Mouse (Mus musculus) embryonic facial prominence, embryonic 11.5 days (tissue): Measurements from ENCODE around the gene Ppp1r37. TPM values are rescaled to one million over a fixed set of nuclear protein-coding genes. Genes with fewer than 3 reads are reported as not detected.

Experiments
- ATAC-seq: fragments of 200-750 bp; cut with Nextera tagmentation; replicated peaks from 2 replicates; pipeline ENCODE4 v1.8.0; 2017; ENCODE audit warnings: low read depth; ENCODE audit not compliant: insufficient number of reproducible peaks, low FRiP score, low TSS enrichment
- DNase-seq: peaks from one replicate; pipeline ENCODE4 v3.0.0-alpha.2; 2015; ENCODE audit warnings: low spot score
- H3K27ac ChIP-seq: fragments of 300-500 bp; sonication (generic); replicated peaks from 2 replicates; pipeline ENCODE4 v1.5.1; 2014; ENCODE audit warnings: mild to moderate bottlenecking, low read depth, low read length, control low read depth
- H3K27me3 ChIP-seq: fragments of 300-500 bp; sonication (generic); 2 replicates; pipeline ENCODE4 v1.6.1; 2014; ENCODE audit warnings: mild to moderate bottlenecking, low read length, moderate library complexity, mixed read lengths; ENCODE audit not compliant: control insufficient read depth, insufficient read depth
- H3K36me3 ChIP-seq: fragments of 300-500 bp; sonication (generic); replicated peaks from 2 replicates; pipeline ENCODE4 v1.6.1; 2014; ENCODE audit warnings: low read depth, mild to moderate bottlenecking, low read length, moderate library complexity, mixed read lengths; ENCODE audit not compliant: control insufficient read depth, insufficient read depth
- H3K4me1 ChIP-seq: fragments of 300-500 bp; sonication (generic); 2 replicates; pipeline ENCODE4 v1.6.1; 2014; ENCODE audit warnings: low read length, mixed read lengths; ENCODE audit not compliant: control insufficient read depth, insufficient read depth
- H3K4me2 ChIP-seq: fragments of 300-500 bp; sonication (generic); 2 replicates; pipeline ENCODE4 v1.6.1; 2014; ENCODE audit warnings: low read depth, mild to moderate bottlenecking, control low read depth, low read length, moderate library complexity
- H3K4me3 ChIP-seq: fragments of 300-500 bp; sonication (generic); 2 replicates; pipeline ENCODE4 v1.5.1; 2014; ENCODE audit warnings: low read depth, low read length, control low read depth
- H3K9ac ChIP-seq: fragments of 300-500 bp; sonication (generic); replicated peaks from 2 replicates; pipeline ENCODE4 v1.6.1; 2014; ENCODE audit warnings: mild to moderate bottlenecking, control low read depth, low read length
- H3K9me3 ChIP-seq: fragments of 300-500 bp; sonication (generic); replicated peaks from 2 replicates; pipeline ENCODE4 v1.6.1; 2016; ENCODE audit warnings: mild to moderate bottlenecking, low read length, inconsistent platforms, mixed read lengths; ENCODE audit not compliant: control insufficient read depth
- WGBS: fragments of 180-500 bp; shearing (Covaris S2); extraction: QIAGEN DNeasy Blood & Tissue Kit; methylation state at CpG from one replicate; pipeline ENCODE4 v1.1.7; 2014; 5-methylcytosine and 5-hydroxymethylcytosine counted together
- polyA plus RNA-seq: library from polyadenylated mRNA; unstranded; fragments of >200 nt; fragmentation: Nextera tagmentation; extraction: Ambion mirVana; gene quantifications from 2 replicates; pipeline ENCODE4 v1.2.1, GENCODE M21; 2014

The Ppp1r37 gene
- polyA plus RNA-seq, 1 experiment from 2014 or later = 3.7 TPM

GRCm38 (mm10) chr7:19543584-19543983 lies 19.3 kb downstream of the Ppp1r37 start:
- no peaks in the 10 kb centered on the region for H3K9me3 ChIP-seq
- H3K4me2 ChIP-seq = no peak overlapping the region
- no peaks in the 10 kb centered on the region for H3K27me3 ChIP-seq
- DNase-seq (peak; percentile 40), ATAC-seq (no peak)
- H3K4me1 ChIP-seq = no peaks in the 10 kb centered on the region
- no peak overlapping the region for H3K9ac ChIP-seq
- 59% methylated on average over 6 of the region's 6 CpGs for WGBS
- no peak overlapping the region for H3K4me3 ChIP-seq
- no peak overlapping the region for H3K27ac ChIP-seq
- no peaks in the 10 kb centered on the region for H3K36me3 ChIP-seq

- Histone ChIP-seq H3K36me3 (no peaks in the 10 kb centered on the region), H3K4me2 (no peak overlapping the region), H3K4me3 (no peak overlapping the region), H3K9me3 (no peaks in the 10 kb centered on the region), H3K9ac (no peak overlapping the region), H3K27ac (no peak overlapping the region), H3K4me1 (no peaks in the 10 kb centered on the region), H3K27me3 (no peaks in the 10 kb centered on the region)
- no peak for DNase-seq
- peak; percentile 44; the same call in 1 of the 2 replicates for ATAC-seq
- WGBS = 76% methylated on average over 8 of the region's 8 CpGs
Measured at GRCm38 (mm10) chr7:19542155-19542691, 20.7 kb downstream of the Ppp1r37 start.

DNA sequence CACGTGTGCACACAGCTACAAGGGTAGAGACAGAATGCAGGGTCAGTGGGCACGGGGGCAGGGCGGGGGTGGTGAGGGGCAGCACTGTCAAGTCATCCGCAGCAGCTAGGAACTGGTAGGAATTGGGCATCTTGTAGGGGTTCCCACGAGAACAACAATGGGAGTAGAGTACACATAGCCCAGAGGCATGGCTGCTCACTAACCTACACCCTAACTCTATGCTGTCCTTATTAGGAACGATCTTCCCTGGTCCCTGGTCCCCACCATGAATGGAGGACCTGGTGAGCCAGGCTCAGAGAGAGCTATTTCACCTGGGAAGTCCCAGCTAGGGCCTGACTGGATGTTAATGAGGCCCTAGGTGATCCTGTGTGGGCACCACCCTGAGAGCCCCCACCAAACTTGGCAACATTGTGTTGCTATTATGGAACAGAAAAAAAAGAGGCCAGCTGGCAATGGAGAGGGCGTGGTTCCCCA lies 21.2 kb downstream of the Ppp1r37 start:
- no peak for DNase-seq
- ATAC-seq = 0 out of 2 replicates have a peak, but pooled peaks have one; percentile 7
- Histone ChIP-seq H3K9me3 (no peaks in the 10 kb centered on the region), H3K27me3 (no peaks in the 10 kb centered on the region), H3K4me3 (no peak overlapping the region), H3K27ac (no peak overlapping the region), H3K9ac (no peak overlapping the region), H3K4me1 (no peaks in the 10 kb centered on the region), H3K4me2 (no peak overlapping the region), H3K36me3 (no peaks in the 10 kb centered on the region)
- 82% methylated on average over 7 of the region's 7 CpGs for WGBS

DNA sequence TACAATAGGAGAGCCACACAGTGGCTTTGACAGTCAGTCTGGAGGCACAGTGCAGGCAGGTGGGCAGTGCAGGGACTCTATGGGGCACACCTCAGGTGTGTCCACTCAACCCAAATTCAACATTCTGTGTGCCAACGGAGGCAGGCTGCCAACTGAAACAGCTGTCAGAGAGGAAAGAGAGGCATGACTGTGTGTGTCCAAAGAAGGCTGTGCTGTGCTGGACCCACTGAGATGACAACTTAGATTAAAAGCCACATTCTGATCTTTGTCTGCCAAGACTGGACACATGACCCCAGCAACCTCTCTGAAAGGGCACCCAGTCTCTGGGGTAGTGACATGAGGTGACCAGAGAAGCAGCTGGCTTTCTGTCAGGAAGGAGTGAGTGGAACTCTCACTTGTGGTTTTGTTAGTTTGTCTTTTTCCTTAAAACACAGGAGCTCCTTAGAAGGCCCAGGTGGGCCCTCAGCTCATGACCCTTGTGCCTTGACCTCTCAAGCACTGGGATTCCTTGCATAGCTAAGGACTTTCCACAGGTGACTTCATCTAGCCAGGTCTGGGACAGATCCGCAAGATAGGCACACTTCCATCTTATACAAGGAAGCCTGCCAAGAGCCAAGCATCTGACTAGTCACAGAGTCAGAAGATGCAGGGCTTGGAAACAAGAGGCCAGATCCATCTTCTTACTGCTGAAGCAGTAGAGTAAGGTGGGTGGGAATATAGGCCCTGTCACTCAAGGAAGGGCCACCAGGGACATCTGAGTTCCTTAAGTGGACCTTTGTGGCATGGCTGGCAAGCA lies 21.9 kb downstream of the Ppp1r37 start:
- Histone ChIP-seq H3K9ac (no peak overlapping the region), H3K4me2 (no peak overlapping the region), H3K4me1 (no peaks in the 10 kb centered on the region), H3K9me3 (no peaks in the 10 kb centered on the region), H3K27ac (no peak overlapping the region), H3K4me3 (no peak overlapping the region), H3K27me3 (no peaks in the 10 kb centered on the region), H3K36me3 (no peaks in the 10 kb centered on the region)
- 83% methylated on average over 2 of the region's 2 CpGs for WGBS
- no peak for ATAC-seq
- DNase-seq = no peak

DNA sequence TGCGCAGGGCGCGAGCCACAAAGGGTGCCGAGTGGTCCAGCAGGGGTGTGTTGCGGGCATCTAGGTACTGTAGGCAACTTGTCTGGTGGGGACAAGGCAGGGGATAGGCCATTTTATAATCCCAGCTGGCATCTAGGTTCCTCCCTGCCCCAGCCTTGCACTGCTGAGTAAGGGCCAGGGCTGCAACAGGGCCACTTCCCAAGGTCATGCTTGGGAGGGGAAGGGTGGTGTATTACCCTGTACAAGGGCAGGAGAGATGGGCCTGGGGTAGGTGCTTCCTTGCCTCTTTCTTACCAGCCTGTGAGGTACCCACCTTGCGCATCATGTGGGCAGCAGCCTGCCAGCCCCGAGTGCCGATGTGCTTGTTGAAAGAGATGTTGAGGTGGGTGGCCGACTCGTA lies 28.2 kb downstream of the Ppp1r37 start:
- WGBS = 95% methylated on average over 10 of the region's 10 CpGs
- H3K4me3 ChIP-seq = no peak overlapping the region
- ATAC-seq (no peak), DNase-seq (no peak)
- no peaks in the 10 kb centered on the region for H3K4me1 ChIP-seq
- H3K36me3 ChIP-seq = peaks cover 13% of the 10 kb centered on the region
- no peaks in the 10 kb centered on the region for H3K27me3 ChIP-seq
- H3K9me3 ChIP-seq = no peaks in the 10 kb centered on the region
- H3K4me2 ChIP-seq = no peak overlapping the region
- no peak overlapping the region for H3K27ac ChIP-seq
- no peak overlapping the region for H3K9ac ChIP-seq

DNA sequence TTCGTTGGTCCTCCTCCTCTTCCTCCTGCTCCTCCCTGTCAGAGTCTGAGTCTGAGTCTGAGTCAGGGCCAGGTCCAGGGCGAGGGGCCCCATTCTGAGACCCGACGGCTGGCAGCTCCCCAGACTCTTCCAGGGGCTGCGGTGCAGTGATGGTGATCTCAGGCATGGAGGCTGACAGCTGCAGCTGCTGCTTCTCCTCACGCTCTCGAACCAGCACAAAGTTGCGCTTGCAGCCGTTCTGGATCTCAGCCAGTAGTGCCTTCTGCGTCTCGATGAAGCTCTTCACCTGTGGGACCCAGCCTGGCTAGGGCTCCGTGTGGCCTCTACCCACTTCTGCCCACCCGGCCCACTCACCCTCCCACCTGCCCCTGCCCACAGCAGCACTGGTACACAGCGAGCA lies 30.6 kb downstream of the Ppp1r37 start:
- ATAC-seq = no peak
- Histone ChIP-seq H3K9me3 (no peaks in the 10 kb centered on the region), H3K4me3 (no peak overlapping the region), H3K4me1 (no peaks in the 10 kb centered on the region), H3K9ac (no peak overlapping the region), H3K36me3 (peaks cover 13% of the 10 kb centered on the region), H3K27ac (no peak overlapping the region), H3K4me2 (no peak overlapping the region), H3K27me3 (no peaks in the 10 kb centered on the region)
- no peak for DNase-seq
- 86% methylated on average over 14 of the region's 14 CpGs for WGBS

DNA sequence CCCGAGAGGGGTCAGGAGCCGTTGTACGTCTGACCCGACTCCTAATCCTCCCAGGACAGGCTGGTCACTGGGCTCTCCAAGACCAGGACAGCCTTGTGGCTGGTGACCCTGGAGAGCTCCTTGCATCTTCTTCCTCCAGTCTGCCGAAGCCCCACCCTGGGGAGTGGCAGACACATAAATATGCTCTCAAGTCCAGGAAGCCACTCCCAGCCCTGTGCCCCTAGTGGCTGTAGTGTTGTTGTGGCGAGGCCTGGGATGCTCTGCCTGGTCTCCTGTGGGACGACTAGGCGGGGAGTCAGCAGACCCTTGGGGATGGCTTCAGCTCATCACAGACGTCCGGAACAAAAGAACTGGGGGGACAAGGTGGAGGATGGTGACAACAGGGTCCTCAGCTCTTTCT lies 31.8 kb downstream of the Ppp1r37 start:
- WGBS = 74% methylated on average over 10 of the region's 10 CpGs
- H3K4me3 ChIP-seq = no peak overlapping the region
- DNase-seq = no peak
- H3K36me3 ChIP-seq = peaks cover 13% of the 10 kb centered on the region
- no peaks in the 10 kb centered on the region for H3K27me3 ChIP-seq
- H3K4me1 ChIP-seq = no peaks in the 10 kb centered on the region
- H3K4me2 ChIP-seq = no peak overlapping the region
- no peak overlapping the region for H3K27ac ChIP-seq
- ATAC-seq = no peak
- no peaks in the 10 kb centered on the region for H3K9me3 ChIP-seq
- no peak overlapping the region for H3K9ac ChIP-seq

- 70% methylated on average over 2 of the region's 2 CpGs for WGBS
- no peak overlapping the region for H3K4me2 ChIP-seq
Measured at GRCm38 (mm10) chr7:19525105-19525481, 37.8 kb downstream of the Ppp1r37 start.

More at GRCm38 (mm10) chr7:19525105-19525481, 37.8 kb downstream of the Ppp1r37 start:
- Histone ChIP-seq H3K4me3 (no peak overlapping the region), H3K27ac (no peak overlapping the region), H3K9ac (no peak overlapping the region), H3K36me3 (no peaks in the 10 kb centered on the region), H3K27me3 (peaks cover 52% of the 10 kb centered on the region), H3K4me1 (peaks cover 7% of the 10 kb centered on the region; the same call in 1 of the 2 replicates), H3K9me3 (no peaks in the 10 kb centered on the region)
- DNase-seq (no peak), ATAC-seq (no peak)
